Mouse (Mus musculus) hindbrain, embryonic 10.5 days (tissue): ENCODE results near the gene Gm10272. TPM values are rescaled to one million over a fixed set of nuclear protein-coding genes. Genes with fewer than 3 reads are reported as not detected.
"Not testable (repeated sequence)": the region's sequence is repeated elsewhere in the genome, so short reads cannot be mapped to it uniquely, and the experiment has no call there.

ENCODE experiments used
- DNase-seq: peaks from one replicate; pipeline ENCODE4 v3.0.0-alpha.2; 2017; ENCODE audit warnings: low spot score
- H3K27ac ChIP-seq: fragments of 300-500 bp; sonication (generic); 2 replicates; pipeline ENCODE4 v1.5.1; 2016; ENCODE audit warnings: mild to moderate bottlenecking, moderate library complexity
- H3K27me3 ChIP-seq: fragments of 300-500 bp; sonication (generic); 2 replicates; pipeline ENCODE4 v1.6.1; 2016; ENCODE audit warnings: mild to moderate bottlenecking; ENCODE audit not compliant: poor library complexity, insufficient read depth, severe bottlenecking
- H3K36me3 ChIP-seq: fragments of 300-500 bp; sonication (generic); 2 replicates; pipeline ENCODE4 v1.6.1; 2016; ENCODE audit warnings: mild to moderate bottlenecking, moderate library complexity
- H3K4me1 ChIP-seq: fragments of 300-500 bp; sonication (generic); replicated peaks from 2 replicates; pipeline ENCODE4 v1.6.1; 2016; ENCODE audit warnings: mild to moderate bottlenecking
- H3K4me3 ChIP-seq: fragments of 300-500 bp; sonication (generic); 2 replicates; pipeline ENCODE4 v1.5.1; 2016; ENCODE audit warnings: mild to moderate bottlenecking, moderate library complexity
- H3K9me3 ChIP-seq: fragments of 300-500 bp; sonication (generic); 2 replicates; pipeline ENCODE4 v1.6.1; 2016; ENCODE audit warnings: mild to moderate bottlenecking, moderate library complexity
- WGBS: fragments of 180-500 bp; shearing (Covaris S2); methylation state at CpG from one replicate; pipeline ENCODE4 v1.1.7; 2016; 5-methylcytosine and 5-hydroxymethylcytosine counted together
- polyA plus RNA-seq: library from polyadenylated mRNA; unstranded; fragments of >200 nt; fragmentation: Nextera tagmentation; extraction: Ambion mirVana; gene quantifications from 2 replicates; pipeline ENCODE4 v1.2.1, GENCODE M21; 2016

Gm10272 gene
- polyA plus RNA-seq, 1 experiment from 2014 or later, result not detected

DNA sequence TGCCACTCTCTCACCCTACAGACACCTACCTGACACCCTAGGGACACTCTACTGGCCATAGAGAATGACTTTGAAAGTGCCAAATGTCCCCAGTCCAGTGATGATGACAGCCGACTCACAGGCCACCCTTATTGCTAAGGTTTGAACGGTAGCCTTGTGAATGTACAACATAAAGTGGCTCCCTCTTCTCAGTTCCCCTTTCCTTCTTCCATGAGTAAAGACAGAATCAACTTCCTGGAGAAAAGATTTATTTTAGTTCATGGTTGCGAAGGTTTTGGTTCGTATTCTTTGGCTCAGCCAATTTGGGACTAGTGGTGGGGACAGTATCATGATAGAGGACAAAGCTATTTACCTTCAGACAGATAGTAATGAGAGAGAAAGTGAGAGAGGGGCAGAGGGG is 32.5 kb downstream of the Gm10272 start:
- H3K4me1 ChIP-seq, result peaks cover 35% of the 10 kb centered on the region
- no peak overlapping the region for H3K27ac ChIP-seq
- peaks cover 16% of the 10 kb centered on the region for H3K9me3 ChIP-seq
- H3K4me3 ChIP-seq, result no peak overlapping the region
- H3K27me3 ChIP-seq, result no peaks in the 10 kb centered on the region
- 93% methylated on average over 4 of the region's 4 CpGs for WGBS
- no peak for DNase-seq
- no peaks in the 10 kb centered on the region for H3K36me3 ChIP-seq

DNA sequence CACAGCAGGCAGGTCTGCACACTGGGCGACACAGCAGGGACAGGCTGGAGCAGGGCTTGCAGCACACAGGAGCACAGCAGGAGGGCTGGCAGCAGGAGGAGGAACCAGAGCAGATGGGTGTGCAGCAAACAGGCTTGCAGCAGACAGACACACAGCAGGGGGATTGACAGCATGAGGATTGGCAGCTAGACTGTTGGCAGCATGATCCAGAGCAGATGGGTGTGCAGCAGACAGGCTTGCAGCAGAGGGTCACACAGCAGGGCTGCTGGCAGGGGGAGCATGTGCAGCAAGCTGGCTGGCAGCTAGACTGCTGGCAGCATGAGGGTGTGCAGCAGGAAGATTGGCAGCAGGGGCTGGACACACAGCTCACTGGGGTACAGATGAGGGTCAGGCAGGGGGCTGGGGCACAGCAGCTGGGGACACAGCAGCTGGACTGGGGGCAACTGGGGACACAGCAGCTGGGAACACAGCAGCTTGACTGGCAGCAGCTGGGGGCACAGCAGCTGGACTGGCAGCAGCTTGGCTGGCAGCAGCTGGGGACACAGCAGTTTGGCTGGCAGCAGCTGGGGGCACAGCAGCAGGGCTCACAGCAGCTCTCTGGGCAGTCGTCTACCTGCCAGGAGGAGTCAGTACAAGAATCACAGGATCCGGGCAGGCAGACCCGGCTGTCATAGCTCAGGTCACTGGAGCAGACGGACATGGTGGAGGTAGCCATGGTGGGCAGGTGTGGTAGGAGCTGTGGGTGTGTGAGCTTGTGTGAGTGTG is 35.7 kb downstream of the Gm10272 start, which contains the start of gene Gm18596:
Gm18596 (minus strand) TSS at position 715 of the 765 bp plus-strand sequence.
- peak within 1 kb of the TSS; percentile 9 for H3K27ac ChIP-seq
- not testable (repeated sequence) for H3K27me3 ChIP-seq, H3K4me3 ChIP-seq, H3K9me3 ChIP-seq, H3K36me3 ChIP-seq, DNase-seq
- peaks cover 41% of the 10 kb centered on the region for H3K4me1 ChIP-seq
- WGBS, result 47% methylated on average over 5 of the region's 5 CpGs

DNA sequence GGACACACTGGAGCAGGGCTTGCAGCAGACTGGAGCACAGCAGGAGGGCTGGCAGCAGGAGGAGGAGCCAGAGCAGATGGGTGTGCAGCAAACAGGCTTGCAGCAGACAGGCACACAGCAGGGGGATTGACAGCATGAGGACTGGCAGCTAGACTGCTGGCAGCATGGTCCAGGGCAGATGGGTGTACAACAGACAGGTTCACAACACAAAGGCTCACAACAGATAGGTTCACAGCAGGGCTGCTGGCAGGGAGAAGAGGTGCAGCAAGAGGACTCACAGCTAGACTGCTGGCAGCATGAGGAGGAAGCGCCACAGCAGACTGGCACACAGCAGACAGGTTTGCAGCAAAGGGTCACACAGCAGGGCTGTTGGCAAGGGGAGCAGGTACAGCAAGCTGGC is 44.3 kb downstream of the Gm10272 start:
- not testable (repeated sequence) for H3K4me1 ChIP-seq, H3K27me3 ChIP-seq, H3K4me3 ChIP-seq, H3K9me3 ChIP-seq, DNase-seq, H3K36me3 ChIP-seq, H3K27ac ChIP-seq
- WGBS, result 71% methylated on average over 1 of the region's 1 CpGs

DNA sequence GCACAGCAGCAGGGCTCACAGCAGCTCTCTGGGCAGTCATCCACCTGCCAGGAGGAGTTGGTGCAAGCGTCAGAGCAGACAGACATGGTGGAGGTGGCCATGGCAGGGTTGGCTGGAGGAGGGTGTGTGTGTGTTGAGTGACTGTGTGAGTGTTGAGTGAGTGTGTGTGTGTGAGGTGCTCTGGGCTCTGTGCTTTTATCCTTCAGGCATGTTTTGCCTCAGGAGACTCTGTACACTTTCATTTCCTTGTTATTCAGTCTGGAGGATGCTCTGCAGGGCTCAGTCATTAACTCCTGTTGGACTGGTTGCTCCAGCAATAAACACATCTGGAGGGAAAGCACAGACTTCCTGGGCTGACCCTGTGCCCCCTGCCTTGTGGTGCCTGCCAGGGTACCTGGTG is 44.8 kb downstream of the Gm10272 start, which contains the start of gene Gm9736:
Gm9736 (minus strand) TSS at position 101 of the 400 bp plus-strand sequence.
- H3K4me3 ChIP-seq, H3K4me1 ChIP-seq, H3K36me3 ChIP-seq, DNase-seq, H3K27ac ChIP-seq, H3K27me3 ChIP-seq, H3K9me3 ChIP-seq: not testable (repeated sequence)
- 53% methylated on average over 1 of the region's 1 CpGs for WGBS

DNA sequence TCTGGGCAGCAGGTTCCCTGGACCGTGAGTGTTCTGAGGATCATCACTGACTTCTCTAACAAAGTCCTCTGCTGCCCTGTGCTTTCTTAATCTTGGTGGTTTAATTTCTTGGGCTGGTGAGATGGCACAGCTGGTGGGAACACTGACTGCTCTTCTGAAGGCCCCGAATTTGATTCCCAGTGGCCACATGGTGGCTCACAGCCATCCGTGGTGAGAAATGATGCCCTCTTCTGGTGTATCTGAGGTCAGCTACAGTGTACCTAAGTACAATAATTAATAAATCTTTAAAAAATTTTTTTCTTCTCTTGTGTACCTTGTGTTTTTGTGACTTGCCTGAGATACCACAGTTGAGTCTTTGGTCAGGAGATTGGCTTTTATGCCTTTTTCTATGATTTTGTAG is 45.9 kb downstream of the Gm10272 start:
- H3K4me1 ChIP-seq, H3K27me3 ChIP-seq, H3K4me3 ChIP-seq, H3K36me3 ChIP-seq, DNase-seq, H3K9me3 ChIP-seq, H3K27ac ChIP-seq: not testable (repeated sequence)
- WGBS, result 68% methylated on average over 3 of the region's 3 CpGs

DNA sequence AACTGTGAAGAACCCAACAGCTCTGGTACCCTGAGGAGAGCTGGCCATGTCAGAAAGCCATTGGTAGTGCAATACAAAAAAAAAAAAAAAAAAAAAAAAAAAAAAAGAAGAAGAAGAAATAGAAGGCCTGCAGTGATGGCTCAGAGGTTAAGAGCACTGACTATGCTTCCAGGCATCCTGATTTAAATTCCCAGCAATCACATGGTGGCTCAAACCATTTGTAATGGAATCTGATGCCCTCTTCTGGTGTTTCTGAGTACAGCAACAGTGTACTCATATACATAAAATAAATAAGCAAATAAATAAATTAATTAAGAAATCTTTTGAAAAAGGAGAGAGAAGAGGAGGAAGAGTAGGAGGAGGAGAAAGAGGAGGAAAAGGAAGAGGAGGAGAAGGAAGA is 47.0 kb downstream of the Gm10272 start:
- H3K4me3 ChIP-seq, result no peak overlapping the region
- DNase-seq, result no peak
- no peaks in the 10 kb centered on the region for H3K36me3 ChIP-seq
- peaks cover 9% of the 10 kb centered on the region; the same call in 1 of the 2 replicates for H3K4me1 ChIP-seq
- H3K9me3 ChIP-seq, result 0 out of 2 replicates have a peak, but pooled peaks cover 2% of the 10 kb centered on the region
- no peak overlapping the region for H3K27ac ChIP-seq
- no peaks in the 10 kb centered on the region for H3K27me3 ChIP-seq

Other genes with a start within 250 kb of the Gm10272 start
- gene Fam207a, start 190.8 kb upstream of the Gm10272 start, polyA plus RNA-seq, result 48.8 and 50.0 TPM in 2 replicates
- 1.0 and 1.2 TPM in 2 replicates for gene Itgb2, start 176.4 kb upstream of the Gm10272 start, polyA plus RNA-seq
- gene Pttg1ip, start 124.9 kb upstream of the Gm10272 start, polyA plus RNA-seq, result 66.6 and 67.2 TPM in 2 replicates
- 336 and 389 TPM in 2 replicates for gene Sumo3, start 100.5 kb upstream of the Gm10272 start, polyA plus RNA-seq
- gene Gm49325, start 100.4 kb upstream of the Gm10272 start, polyA plus RNA-seq, result 4.4 TPM in 1 of 2 replicates, not detected in the other
- gene Ube2g2, start 84.4 kb upstream of the Gm10272 start, polyA plus RNA-seq, result 100 and 103 TPM in 2 replicates
- 0.93 and 1.0 TPM in 2 replicates for gene Tspear, start 20.1 kb upstream of the Gm10272 start, polyA plus RNA-seq
- not detected in 2 replicates for gene Gm19402, start 15.9 kb upstream of the Gm10272 start, polyA plus RNA-seq
- not detected in 2 replicates for gene Gm9508, start 9.4 kb upstream of the Gm10272 start, polyA plus RNA-seq
- gene Gm10024, start 4.8 kb downstream of the Gm10272 start, polyA plus RNA-seq, result not detected in 2 replicates
- not detected in 2 replicates for gene Gm10142, start 9.2 kb downstream of the Gm10272 start, polyA plus RNA-seq
- not detected in 2 replicates for gene Krtap12-1, start 14.0 kb downstream of the Gm10272 start, polyA plus RNA-seq
- not detected in 2 replicates for gene Gm10100, start 19.9 kb downstream of the Gm10272 start, polyA plus RNA-seq
- not detected in 2 replicates for gene Gm18596, start 36.0 kb downstream of the Gm10272 start, polyA plus RNA-seq
- gene Gm9736, start 44.7 kb downstream of the Gm10272 start, polyA plus RNA-seq, result not detected in 2 replicates
- gene Gm3233, start 53.1 kb downstream of the Gm10272 start, polyA plus RNA-seq, result not detected in 2 replicates
- gene Gm3238, start 64.7 kb downstream of the Gm10272 start, polyA plus RNA-seq, result not detected in 2 replicates
- not detected in 2 replicates for gene Gm7138, start 70.3 kb downstream of the Gm10272 start, polyA plus RNA-seq
- gene Gm3250, start 75.9 kb downstream of the Gm10272 start, polyA plus RNA-seq, result not detected in 2 replicates
- not detected in 2 replicates for gene Gm7137, start 81.6 kb downstream of the Gm10272 start, polyA plus RNA-seq
- not detected in 2 replicates for gene Gm9639, start 88.5 kb downstream of the Gm10272 start, polyA plus RNA-seq
- not detected in 2 replicates for gene Gm19668, start 92.5 kb downstream of the Gm10272 start, polyA plus RNA-seq
- not detected in 2 replicates for gene Gm9507, start 105.2 kb downstream of the Gm10272 start, polyA plus RNA-seq
- gene Gm2696, start 108.1 kb downstream of the Gm10272 start, polyA plus RNA-seq, result not detected in 2 replicates
- not detected in 2 replicates for gene Krtap10-4, start 120.5 kb downstream of the Gm10272 start, polyA plus RNA-seq
- gene Krtap10-10, start 129.3 kb downstream of the Gm10272 start, polyA plus RNA-seq, result not detected in 2 replicates
- not detected in 2 replicates for gene Gm36176, start 140.2 kb downstream of the Gm10272 start, polyA plus RNA-seq
- not detected in 2 replicates for gene Gm10318, start 146.2 kb downstream of the Gm10272 start, polyA plus RNA-seq
- gene Gm3285, start 155.3 kb downstream of the Gm10272 start, polyA plus RNA-seq, result not detected in 2 replicates
- gene Lrrc3, start 195.9 kb downstream of the Gm10272 start, polyA plus RNA-seq, result 2.6 and 4.1 TPM in 2 replicates